Mouse (Mus musculus): ENCODE measurements at regions not wholly inside any gene's neighbourhood (a gene's known extent, or its start where the extent isn't known, plus 50 kb on each side); places are given as distances from the start of the nearest gene placed in this dataset. TPM values are rescaled to one million over a fixed set of nuclear protein-coding genes. Genes with fewer than 3 reads are reported as not detected.

DNA sequence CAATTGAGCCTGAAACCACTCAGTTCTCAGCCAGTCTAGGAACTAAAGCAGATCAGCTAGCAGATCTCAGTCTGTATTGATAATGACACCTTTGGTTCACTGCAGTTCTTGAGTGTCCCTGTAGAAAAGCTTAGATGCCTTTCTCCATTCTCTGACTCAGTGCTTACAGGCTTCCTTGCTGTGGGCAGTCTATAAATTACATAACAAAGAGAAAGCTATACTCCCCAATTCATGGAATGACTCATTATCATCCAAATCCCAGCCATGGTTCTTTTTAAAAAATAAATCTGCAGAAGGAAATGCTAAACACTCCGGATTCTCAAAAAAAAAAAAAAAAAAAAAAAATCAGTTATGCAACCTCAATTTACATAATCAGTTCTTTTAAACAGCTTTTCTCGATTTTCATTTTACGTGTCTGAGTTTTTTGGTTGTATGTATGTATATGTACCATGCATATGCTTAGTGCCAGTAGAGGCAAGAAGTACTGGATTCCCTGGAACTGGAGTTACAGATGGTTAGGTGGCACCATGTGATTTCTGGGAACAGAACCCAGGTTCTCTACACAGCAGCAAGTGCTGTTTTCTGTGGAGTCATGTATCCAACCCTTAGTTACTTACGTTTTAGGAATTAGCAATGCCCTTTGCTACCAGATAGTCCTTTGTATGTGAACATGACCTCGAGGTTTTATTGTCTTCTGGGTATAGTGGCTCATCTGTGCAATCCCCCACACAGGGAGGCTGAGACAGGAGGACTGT, 71.5 kb upstream of the Slc39a10 start:
- H3K27ac ChIP-seq, result no peak overlapping the region
- 73% methylated on average over 5 of the region's 5 CpGs for WGBS

More for the DNA sequence above, 71.5 kb upstream of the Slc39a10 start:
- no peak overlapping the region for H3K4me2 ChIP-seq
- H3K27me3 ChIP-seq, result no peaks in the 10 kb centered on the region
- no peaks in the 10 kb centered on the region for H3K9me3 ChIP-seq (replicated peaks)
- peaks cover 5% of the 10 kb centered on the region; the same call in 1 of the 2 replicates for H3K4me1 ChIP-seq
- H3K36me3 ChIP-seq (ENCODE audit: poor library complexity, severe bottlenecking), result no peaks in the 10 kb centered on the region
- no peak for ATAC-seq
- no peak overlapping the region for H3K9ac ChIP-seq
- H3K4me3 ChIP-seq, result no peak overlapping the region

Small RNAs in the stretch of these regions (microRNA-seq; reads per million reads assigned to microRNA genes)
- not detected for gene Mir6350
